Mouse (Mus musculus) embryonic facial prominence, embryonic 11.5 days (tissue): ENCODE data around the gene Chdh. TPM values are rescaled to one million over a fixed set of nuclear protein-coding genes. Genes with fewer than 3 reads are reported as not detected.

Source experiments
- ATAC-seq: fragments of 200-750 bp; cut with Nextera tagmentation; replicated peaks from 2 replicates; pipeline ENCODE4 v1.8.0; 2017; ENCODE audit warnings: low read depth; ENCODE audit not compliant: insufficient number of reproducible peaks, low FRiP score, low TSS enrichment
- DNase-seq: peaks from one replicate; pipeline ENCODE4 v3.0.0-alpha.2; 2015; ENCODE audit warnings: low spot score
- H3K27ac ChIP-seq: fragments of 300-500 bp; sonication (generic); replicated peaks from 2 replicates; pipeline ENCODE4 v1.5.1; 2014; ENCODE audit warnings: mild to moderate bottlenecking, low read depth, low read length, control low read depth
- H3K27me3 ChIP-seq: fragments of 300-500 bp; sonication (generic); 2 replicates; pipeline ENCODE4 v1.6.1; 2014; ENCODE audit warnings: mild to moderate bottlenecking, low read length, moderate library complexity, mixed read lengths; ENCODE audit not compliant: control insufficient read depth, insufficient read depth
- H3K36me3 ChIP-seq: fragments of 300-500 bp; sonication (generic); replicated peaks from 2 replicates; pipeline ENCODE4 v1.6.1; 2014; ENCODE audit warnings: low read depth, mild to moderate bottlenecking, low read length, moderate library complexity, mixed read lengths; ENCODE audit not compliant: control insufficient read depth, insufficient read depth
- H3K4me1 ChIP-seq: fragments of 300-500 bp; sonication (generic); 2 replicates; pipeline ENCODE4 v1.6.1; 2014; ENCODE audit warnings: low read length, mixed read lengths; ENCODE audit not compliant: control insufficient read depth, insufficient read depth
- H3K4me2 ChIP-seq: fragments of 300-500 bp; sonication (generic); 2 replicates; pipeline ENCODE4 v1.6.1; 2014; ENCODE audit warnings: low read depth, mild to moderate bottlenecking, control low read depth, low read length, moderate library complexity
- H3K4me3 ChIP-seq: fragments of 300-500 bp; sonication (generic); 2 replicates; pipeline ENCODE4 v1.5.1; 2014; ENCODE audit warnings: low read depth, low read length, control low read depth
- H3K9ac ChIP-seq: fragments of 300-500 bp; sonication (generic); replicated peaks from 2 replicates; pipeline ENCODE4 v1.6.1; 2014; ENCODE audit warnings: mild to moderate bottlenecking, control low read depth, low read length
- H3K9me3 ChIP-seq: fragments of 300-500 bp; sonication (generic); replicated peaks from 2 replicates; pipeline ENCODE4 v1.6.1; 2016; ENCODE audit warnings: mild to moderate bottlenecking, low read length, inconsistent platforms, mixed read lengths; ENCODE audit not compliant: control insufficient read depth
- WGBS: fragments of 180-500 bp; shearing (Covaris S2); extraction: QIAGEN DNeasy Blood & Tissue Kit; methylation state at CpG from one replicate; pipeline ENCODE4 v1.1.7; 2014; 5-methylcytosine and 5-hydroxymethylcytosine counted together
- polyA plus RNA-seq: library from polyadenylated mRNA; unstranded; fragments of >200 nt; fragmentation: Nextera tagmentation; extraction: Ambion mirVana; gene quantifications from 2 replicates; pipeline ENCODE4 v1.2.1, GENCODE M21; 2014

The Chdh gene
- polyA plus RNA-seq, 1 experiment from 2014 or later: not detected

GRCm38 (mm10) chr14:30017794-30018462, 9.1 kb downstream of the Chdh start:
- no peak overlapping the region for H3K27ac ChIP-seq
- H3K27me3 ChIP-seq: no peaks in the 10 kb centered on the region
- no peak overlapping the region for H3K4me2 ChIP-seq
- no peak overlapping the region for H3K9ac ChIP-seq
- DNase-seq (no peak), ATAC-seq (no peak)
- no peaks in the 10 kb centered on the region for H3K9me3 ChIP-seq
- no peaks in the 10 kb centered on the region for H3K4me1 ChIP-seq
- no peaks in the 10 kb centered on the region for H3K36me3 ChIP-seq
- WGBS: 88% methylated on average over 8 of the region's 8 CpGs
- H3K4me3 ChIP-seq: no peak overlapping the region

- Histone ChIP-seq H3K36me3 (no peaks in the 10 kb centered on the region), H3K4me1 (no peaks in the 10 kb centered on the region), H3K27ac (no peak overlapping the region), H3K4me2 (no peak overlapping the region), H3K27me3 (no peaks in the 10 kb centered on the region), H3K9me3 (no peaks in the 10 kb centered on the region), H3K4me3 (no peak overlapping the region), H3K9ac (no peak overlapping the region)
- 93% methylated on average over 4 of the region's 4 CpGs for WGBS
- no peak for DNase-seq
- no peak for ATAC-seq
These were observed 9.6 kb downstream of the Chdh start for GRCm38 (mm10) chr14:30018463-30018801.

- H3K27me3 ChIP-seq: no peaks in the 10 kb centered on the region
- no peak overlapping the region for H3K4me3 ChIP-seq
- no peak overlapping the region for H3K27ac ChIP-seq
- H3K9me3 ChIP-seq: no peaks in the 10 kb centered on the region
- DNase-seq: no peak
- ATAC-seq: no peak
- no peaks in the 10 kb centered on the region for H3K36me3 ChIP-seq
- no peak overlapping the region for H3K4me2 ChIP-seq
- H3K9ac ChIP-seq: no peak overlapping the region
- H3K4me1 ChIP-seq: no peaks in the 10 kb centered on the region
- 88% methylated on average over 6 of the region's 6 CpGs for WGBS
These were observed 10.0 kb downstream of the Chdh start for GRCm38 (mm10) chr14:30018846-30019245.

GRCm38 (mm10) chr14:30019375-30019774, 10.6 kb downstream of the Chdh start:
- WGBS: 88% methylated on average over 8 of the region's 8 CpGs
- H3K9me3 ChIP-seq: no peaks in the 10 kb centered on the region
- H3K4me2 ChIP-seq: no peak overlapping the region
- H3K36me3 ChIP-seq: no peaks in the 10 kb centered on the region
- H3K27ac ChIP-seq: no peak overlapping the region
- no peaks in the 10 kb centered on the region for H3K4me1 ChIP-seq
- H3K27me3 ChIP-seq: no peaks in the 10 kb centered on the region
- DNase-seq: no peak
- H3K4me3 ChIP-seq: no peak overlapping the region
- ATAC-seq: no peak
- H3K9ac ChIP-seq: no peak overlapping the region

- DNase-seq: no peak
- Histone ChIP-seq H3K4me2 (no peak overlapping the region), H3K27me3 (no peaks in the 10 kb centered on the region), H3K27ac (no peak overlapping the region), H3K4me3 (no peak overlapping the region), H3K9ac (no peak overlapping the region), H3K36me3 (no peaks in the 10 kb centered on the region), H3K4me1 (no peaks in the 10 kb centered on the region), H3K9me3 (no peaks in the 10 kb centered on the region)
- ATAC-seq: no peak
- WGBS: 52% methylated on average over 9 of the region's 9 CpGs
These were observed 11.2 kb downstream of the Chdh start for GRCm38 (mm10) chr14:30019792-30020575.

GRCm38 (mm10) chr14:30022471-30022870, 13.6 kb downstream of the Chdh start:
- WGBS: 90% methylated on average over 6 of the region's 6 CpGs
- Histone ChIP-seq H3K4me3 (no peak overlapping the region), H3K9ac (no peak overlapping the region), H3K27ac (no peak overlapping the region), H3K27me3 (no peaks in the 10 kb centered on the region), H3K4me2 (no peak overlapping the region), H3K36me3 (no peaks in the 10 kb centered on the region), H3K4me1 (no peaks in the 10 kb centered on the region), H3K9me3 (no peaks in the 10 kb centered on the region)
- no peak for ATAC-seq
- DNase-seq: no peak

GRCm38 (mm10) chr14:30024387-30024786, 15.6 kb downstream of the Chdh start:
- Histone ChIP-seq H3K36me3 (no peaks in the 10 kb centered on the region), H3K9me3 (no peaks in the 10 kb centered on the region), H3K27me3 (no peaks in the 10 kb centered on the region), H3K4me2 (no peak overlapping the region), H3K9ac (no peak overlapping the region), H3K4me1 (no peaks in the 10 kb centered on the region), H3K4me3 (no peak overlapping the region), H3K27ac (no peak overlapping the region)
- DNase-seq: no peak
- 76% methylated on average over 7 of the region's 7 CpGs for WGBS
- ATAC-seq: no peak

GRCm38 (mm10) chr14:30027378-30027777, 18.6 kb downstream of the Chdh start:
- Histone ChIP-seq H3K36me3 (no peaks in the 10 kb centered on the region), H3K4me1 (no peaks in the 10 kb centered on the region), H3K27ac (no peak overlapping the region), H3K9ac (no peak overlapping the region), H3K9me3 (no peaks in the 10 kb centered on the region), H3K4me3 (no peak overlapping the region), H3K27me3 (no peaks in the 10 kb centered on the region), H3K4me2 (no peak overlapping the region)
- WGBS: 47% methylated on average over 2 of the region's 2 CpGs
- no peak for ATAC-seq
- DNase-seq: no peak
